Mouse (Mus musculus): Measurements from ENCODE around the gene Syne1. TPM values are rescaled to one million over a fixed set of nuclear protein-coding genes. Genes with fewer than 3 reads are reported as not detected.

The Syne1 gene
- polyA plus RNA-seq, 1 experiment from 2014 or later: 5.6 TPM

DNA sequence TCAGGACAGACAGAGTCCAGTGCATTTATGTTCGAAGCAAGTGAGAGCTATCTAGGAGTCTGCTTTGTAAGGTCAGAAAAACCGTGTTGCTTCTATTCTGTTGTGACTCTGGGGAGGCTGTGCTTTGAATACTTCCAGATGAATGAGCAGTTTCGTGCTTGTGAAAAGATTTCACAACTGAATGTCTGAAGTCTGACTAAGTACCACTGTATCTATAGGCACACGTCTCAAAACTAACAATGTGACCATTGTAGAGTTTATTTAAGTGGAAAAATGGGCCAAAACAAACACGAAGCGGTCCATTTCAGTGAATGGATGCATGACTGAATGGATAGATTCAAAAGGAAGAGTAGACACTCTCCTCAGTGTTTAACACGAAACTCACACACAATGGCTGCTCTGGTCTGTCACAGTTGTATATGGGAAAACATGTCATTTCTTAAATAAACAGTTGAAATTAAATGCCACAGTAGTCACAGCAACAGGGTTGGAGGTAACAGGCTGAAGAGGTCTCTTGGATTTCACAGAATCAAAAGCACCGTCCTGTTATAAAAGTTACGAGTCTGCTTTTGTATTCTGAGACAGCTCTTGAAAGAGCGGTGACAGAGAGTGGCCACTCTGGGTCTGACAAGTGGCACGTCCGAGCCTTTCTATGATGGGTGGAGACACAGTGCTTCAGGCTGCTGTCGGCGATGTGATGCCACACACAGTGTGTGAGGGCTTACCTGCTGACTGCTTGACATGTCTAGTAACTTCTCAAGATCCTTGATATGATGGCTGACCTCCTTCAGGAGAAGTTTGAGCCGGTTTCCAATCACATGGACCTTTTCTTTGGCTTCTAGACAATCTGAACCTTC lies 518.9 kb downstream of the Syne1 start:
- no peak overlapping the region for H3K4me2 ChIP-seq
- H3K4me3 ChIP-seq (replicated peaks): no peak overlapping the region
- no peak overlapping the region for H3K9ac ChIP-seq
- H3K27me3 ChIP-seq: no peaks in the 10 kb centered on the region
- WGBS: 87% methylated on average over 15 of the region's 15 CpGs
- H3K9me3 ChIP-seq (replicated peaks): no peaks in the 10 kb centered on the region
- no peaks in the 10 kb centered on the region for H3K4me1 ChIP-seq
- H3K36me3 ChIP-seq: peaks cover 15% of the 10 kb centered on the region; the same call in 1 of the 2 replicates
- H3K27ac ChIP-seq: no peak overlapping the region
- ATAC-seq (replicated peaks; ENCODE audit: low FRiP score): no peak

GRCm38 (mm10) chr10:5029883-5030282 lies 521.4 kb downstream of the Syne1 start:
- Histone ChIP-seq H3K4me2 (no peak overlapping the region), H3K4me3 (replicated peaks) (no peak overlapping the region), H3K27ac (no peak overlapping the region), H3K4me1 (no peaks in the 10 kb centered on the region), H3K9me3 (replicated peaks) (no peaks in the 10 kb centered on the region), H3K27me3 (no peaks in the 10 kb centered on the region), H3K36me3 (peaks cover 7% of the 10 kb centered on the region; the same call in 1 of the 2 replicates), H3K9ac (no peak overlapping the region)
- ATAC-seq (replicated peaks; ENCODE audit: low FRiP score): no peak
- 75% methylated on average over 1 of the region's 1 CpGs for WGBS

- H3K36me3 ChIP-seq: peaks cover 7% of the 10 kb centered on the region; the same call in 1 of the 2 replicates
- H3K4me2 ChIP-seq: no peak overlapping the region
- no peaks in the 10 kb centered on the region for H3K27me3 ChIP-seq
- 47% methylated on average over 2 of the region's 2 CpGs for WGBS
- no peak overlapping the region for H3K9ac ChIP-seq
- no peak overlapping the region for H3K4me3 ChIP-seq (replicated peaks)
- H3K9me3 ChIP-seq (replicated peaks): no peaks in the 10 kb centered on the region
- ATAC-seq (replicated peaks; ENCODE audit: low FRiP score): no peak
- no peak overlapping the region for H3K27ac ChIP-seq
- H3K4me1 ChIP-seq: no peaks in the 10 kb centered on the region
These were observed 522.1 kb downstream of the Syne1 start for GRCm38 (mm10) chr10:5029161-5029560.

DNA sequence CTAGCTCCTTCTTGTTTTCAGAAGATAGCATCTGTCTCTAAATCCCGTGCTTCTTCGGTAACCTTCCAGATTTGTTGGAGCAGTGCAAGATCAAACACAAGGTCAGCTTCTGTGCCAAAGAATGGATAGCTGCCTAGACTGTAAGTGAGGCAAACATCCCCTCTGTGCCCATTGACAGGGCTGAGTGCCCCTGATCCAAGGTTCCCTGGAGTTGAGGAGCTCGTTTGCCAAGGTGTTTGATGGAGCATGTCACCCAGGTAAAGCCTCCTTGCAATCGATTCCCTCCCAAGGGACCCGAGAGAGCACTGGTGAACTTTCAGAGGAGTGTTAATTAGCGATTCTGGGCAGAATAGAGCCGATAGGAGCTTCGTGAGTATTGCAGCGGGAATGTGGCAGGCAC lies 523.0 kb downstream of the Syne1 start:
- Histone ChIP-seq H3K4me3 (replicated peaks) (no peak overlapping the region), H3K36me3 (peaks cover 7% of the 10 kb centered on the region; the same call in 1 of the 2 replicates), H3K4me1 (no peaks in the 10 kb centered on the region), H3K27me3 (no peaks in the 10 kb centered on the region), H3K9ac (no peak overlapping the region), H3K4me2 (no peak overlapping the region), H3K27ac (no peak overlapping the region), H3K9me3 (replicated peaks) (no peaks in the 10 kb centered on the region)
- 76% methylated on average over 9 of the region's 9 CpGs for WGBS
- no peak for ATAC-seq (replicated peaks; ENCODE audit: low FRiP score)

DNA sequence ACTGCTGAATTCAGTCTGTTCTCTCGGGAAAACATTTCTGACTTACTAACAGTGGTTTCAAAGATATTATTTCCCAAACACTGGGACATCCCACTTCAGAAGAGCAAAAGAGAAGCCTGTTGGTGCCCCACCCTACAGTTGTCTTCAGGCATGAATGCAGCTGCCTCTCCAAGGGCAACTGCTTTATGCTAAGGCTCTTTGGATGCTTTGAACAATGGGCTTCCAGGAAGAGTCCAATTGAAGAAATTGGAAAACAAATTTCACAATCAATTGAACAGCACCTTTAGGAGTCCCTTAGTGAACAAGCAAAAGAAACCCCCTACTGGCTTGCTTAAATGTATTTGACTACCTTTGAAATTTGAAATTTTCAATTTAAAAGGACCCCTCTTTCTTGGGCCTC lies 524.1 kb downstream of the Syne1 start:
- H3K9ac ChIP-seq: no peak overlapping the region
- H3K4me1 ChIP-seq: no peaks in the 10 kb centered on the region
- peaks cover 4% of the 10 kb centered on the region; the same call in 1 of the 2 replicates for H3K36me3 ChIP-seq
- H3K27ac ChIP-seq: no peak overlapping the region
- no peak overlapping the region for H3K4me3 ChIP-seq (replicated peaks)
- ATAC-seq (replicated peaks; ENCODE audit: low FRiP score): no peak
- H3K4me2 ChIP-seq: no peak overlapping the region
- H3K9me3 ChIP-seq (replicated peaks): no peaks in the 10 kb centered on the region
- WGBS: 92% methylated on average over 1 of the region's 1 CpGs
- no peaks in the 10 kb centered on the region for H3K27me3 ChIP-seq

DNA sequence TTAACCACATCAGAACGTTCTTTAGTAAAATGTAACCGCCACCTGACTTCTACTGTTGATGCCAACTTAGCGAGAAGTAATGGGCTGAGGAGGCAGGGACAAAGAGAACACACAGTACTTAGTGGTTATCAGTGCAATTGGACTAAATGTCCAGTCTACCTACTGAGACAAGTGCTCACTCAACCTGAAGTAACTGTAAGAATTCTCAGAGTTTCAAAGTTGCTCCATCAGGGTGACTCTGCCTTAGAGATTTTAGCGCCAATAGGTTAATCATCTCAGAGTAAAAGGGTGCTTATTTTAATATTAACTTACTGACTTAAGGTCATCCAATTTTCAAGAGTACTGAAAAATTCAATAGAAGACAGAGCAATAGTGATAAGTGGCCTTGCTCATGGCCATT lies 525.4 kb downstream of the Syne1 start:
- no peaks in the 10 kb centered on the region for H3K9me3 ChIP-seq (replicated peaks)
- WGBS: 90% methylated on average over 4 of the region's 4 CpGs
- no peak overlapping the region for H3K27ac ChIP-seq
- no peak overlapping the region for H3K4me3 ChIP-seq (replicated peaks)
- no peak overlapping the region for H3K4me2 ChIP-seq
- peaks cover 4% of the 10 kb centered on the region; the same call in 1 of the 2 replicates for H3K36me3 ChIP-seq
- no peaks in the 10 kb centered on the region for H3K27me3 ChIP-seq
- H3K4me1 ChIP-seq: no peaks in the 10 kb centered on the region
- ATAC-seq (replicated peaks; ENCODE audit: low FRiP score): no peak
- H3K9ac ChIP-seq: no peak overlapping the region

DNA sequence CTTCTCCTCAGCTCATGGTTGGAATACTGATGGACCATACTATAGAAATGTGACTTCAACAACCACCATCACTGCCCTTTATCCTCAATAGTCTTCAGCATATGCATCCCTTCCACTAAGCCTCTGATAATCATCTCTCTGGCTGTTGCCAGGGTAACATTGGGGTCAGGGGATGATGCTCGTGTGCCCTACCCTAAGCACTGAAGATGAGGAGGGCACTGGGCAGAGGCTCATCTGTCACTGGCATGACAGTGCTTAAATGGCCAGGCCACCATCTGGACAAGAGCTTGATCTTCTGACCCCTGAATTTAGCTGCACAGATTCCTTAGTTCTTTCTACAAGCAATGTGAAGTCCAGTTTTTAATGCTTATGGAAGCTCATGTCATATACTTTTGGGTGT lies 534.1 kb downstream of the Syne1 start:
- Histone ChIP-seq H3K4me1 (no peaks in the 10 kb centered on the region), H3K9ac (no peak overlapping the region), H3K36me3 (no peaks in the 10 kb centered on the region), H3K27ac (no peak overlapping the region), H3K27me3 (no peaks in the 10 kb centered on the region), H3K4me3 (replicated peaks) (no peak overlapping the region), H3K9me3 (replicated peaks) (no peaks in the 10 kb centered on the region), H3K4me2 (no peak overlapping the region)
- ATAC-seq (replicated peaks; ENCODE audit: low FRiP score): no peak
- 29% methylated on average over 1 of the region's 1 CpGs for WGBS

DNA sequence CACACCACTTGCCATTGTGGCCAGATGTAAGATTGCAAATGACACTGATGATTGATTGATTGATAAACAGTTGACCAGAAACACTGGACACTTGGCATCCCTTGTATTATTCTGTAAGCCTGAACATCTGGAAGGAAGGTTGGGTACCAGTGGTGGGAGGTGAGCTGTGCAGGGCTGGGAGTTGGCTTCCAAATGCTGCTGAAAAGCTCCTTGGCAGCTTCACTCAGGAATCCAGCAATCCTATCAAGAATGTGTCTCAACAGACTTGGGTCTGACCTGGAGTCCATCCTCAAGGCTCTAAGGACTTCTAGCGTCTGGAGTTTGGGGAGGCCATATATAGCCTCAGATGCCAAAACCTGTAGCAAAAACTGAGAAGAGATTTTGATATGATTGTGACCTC lies 536.3 kb downstream of the Syne1 start:
- no peak for ATAC-seq (replicated peaks; ENCODE audit: low FRiP score)
- H3K27me3 ChIP-seq: no peaks in the 10 kb centered on the region
- H3K36me3 ChIP-seq: no peaks in the 10 kb centered on the region
- no peak overlapping the region for H3K27ac ChIP-seq
- no peaks in the 10 kb centered on the region for H3K9me3 ChIP-seq (replicated peaks)
- no peak overlapping the region for H3K9ac ChIP-seq
- H3K4me1 ChIP-seq: no peaks in the 10 kb centered on the region
- 67% methylated on average over 1 of the region's 1 CpGs for WGBS
- no peak overlapping the region for H3K4me3 ChIP-seq (replicated peaks)
- H3K4me2 ChIP-seq: no peak overlapping the region

GRCm38 (mm10) chr10:5012004-5012403 lies 539.3 kb downstream of the Syne1 start:
- Histone ChIP-seq H3K4me2 (no peak overlapping the region), H3K9me3 (replicated peaks) (no peaks in the 10 kb centered on the region), H3K36me3 (no peaks in the 10 kb centered on the region), H3K9ac (no peak overlapping the region), H3K27me3 (no peaks in the 10 kb centered on the region), H3K4me1 (no peaks in the 10 kb centered on the region), H3K27ac (no peak overlapping the region), H3K4me3 (replicated peaks) (no peak overlapping the region)
- no peak for ATAC-seq (replicated peaks; ENCODE audit: low FRiP score)

- no peaks in the 10 kb centered on the region for H3K36me3 ChIP-seq
- no peak for ATAC-seq (replicated peaks; ENCODE audit: low FRiP score)
- no peak overlapping the region for H3K4me3 ChIP-seq (replicated peaks)
- H3K9ac ChIP-seq: no peak overlapping the region
- 49% methylated on average over 8 of the region's 8 CpGs for whole genome bisulfite sequencing
- no peak overlapping the region for H3K4me2 ChIP-seq
- no peak overlapping the region for H3K27ac ChIP-seq
- H3K9me3 ChIP-seq (replicated peaks): no peaks in the 10 kb centered on the region
- no peaks in the 10 kb centered on the region for H3K4me1 ChIP-seq
- H3K27me3 ChIP-seq: no peaks in the 10 kb centered on the region
These were observed 542.4 kb downstream of the Syne1 start for GRCm38 (mm10) chr10:5008795-5009366.

DNA sequence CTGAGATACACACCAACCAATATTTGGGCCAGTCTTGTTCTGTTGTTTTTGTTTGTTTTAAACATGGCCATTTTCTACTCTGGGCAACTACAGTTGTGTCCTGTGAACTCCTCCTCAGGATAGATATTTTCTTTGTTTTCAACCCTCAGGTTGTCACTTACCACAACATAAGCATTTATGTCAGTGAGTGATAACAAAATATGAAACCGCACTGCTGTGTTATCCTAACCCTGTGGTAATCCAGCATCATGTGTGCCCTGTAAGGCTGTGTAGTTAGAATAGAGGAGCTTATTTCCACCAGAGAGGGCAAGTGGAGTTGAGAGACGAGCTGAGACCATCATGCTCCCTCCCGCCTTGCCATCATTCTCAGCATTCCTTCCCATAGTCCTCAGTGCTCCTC lies 554.7 kb downstream of the Syne1 start:
- Histone ChIP-seq H3K27ac (no peak overlapping the region), H3K27me3 (no peaks in the 10 kb centered on the region), H3K4me2 (no peak overlapping the region), H3K36me3 (no peaks in the 10 kb centered on the region), H3K4me3 (replicated peaks) (no peak overlapping the region), H3K9me3 (replicated peaks) (no peaks in the 10 kb centered on the region), H3K9ac (no peak overlapping the region), H3K4me1 (no peaks in the 10 kb centered on the region)
- 85% methylated on average over 3 of the region's 3 CpGs for WGBS
- no peak for ATAC-seq (replicated peaks; ENCODE audit: low FRiP score)

GRCm38 (mm10) chr10:4993802-4994201 lies 557.5 kb downstream of the Syne1 start:
- Histone ChIP-seq H3K9me3 (replicated peaks) (no peaks in the 10 kb centered on the region), H3K36me3 (no peaks in the 10 kb centered on the region), H3K9ac (no peak overlapping the region), H3K27me3 (no peaks in the 10 kb centered on the region), H3K4me2 (no peak overlapping the region), H3K4me3 (replicated peaks) (no peak overlapping the region), H3K4me1 (no peaks in the 10 kb centered on the region), H3K27ac (no peak overlapping the region)
- ATAC-seq (replicated peaks; ENCODE audit: low FRiP score): no peak
- WGBS: 76% methylated on average over 3 of the region's 3 CpGs
